Mouse (Mus musculus): ENCODE results near the gene Gprc5a. TPM values are rescaled to one million over a fixed set of nuclear protein-coding genes. Genes with fewer than 3 reads are reported as not detected.

The Gprc5a gene
- polyA plus RNA-seq, 1 experiment from 2014 or later: 1.6 TPM

DNA sequence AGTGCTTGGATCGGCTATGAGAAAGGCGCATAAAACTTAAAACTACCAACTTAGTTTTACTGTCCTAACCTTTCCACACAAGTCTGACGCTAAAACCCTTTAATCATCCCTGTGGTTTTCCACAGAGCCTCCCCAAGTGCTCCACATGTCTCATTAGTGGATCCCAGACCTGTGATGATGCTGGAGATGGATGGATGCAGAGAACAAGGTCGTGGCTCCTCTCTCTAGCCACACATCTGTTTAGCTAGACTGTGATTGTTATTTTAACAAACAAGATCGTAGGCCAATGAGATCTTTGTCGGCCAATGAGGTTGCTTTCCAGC is 47.6 kb downstream of the Gprc5a start:
- no peaks in the 10 kb centered on the region for H3K36me3 ChIP-seq
- peaks cover 6% of the 10 kb centered on the region for H3K27me3 ChIP-seq
- H3K4me3 ChIP-seq: no peak overlapping the region
- no peak overlapping the region for H3K4me2 ChIP-seq (replicated peaks)
- H3K9ac ChIP-seq: no peak overlapping the region
- no peak overlapping the region for H3K27ac ChIP-seq
- H3K9me3 ChIP-seq (replicated peaks): no peaks in the 10 kb centered on the region
- H3K4me1 ChIP-seq: peaks cover 11% of the 10 kb centered on the region
- no peak for ATAC-seq (ENCODE audit: low FRiP score)
- WGBS: 9% methylated on average over 6 of the region's 6 CpGs

DNA sequence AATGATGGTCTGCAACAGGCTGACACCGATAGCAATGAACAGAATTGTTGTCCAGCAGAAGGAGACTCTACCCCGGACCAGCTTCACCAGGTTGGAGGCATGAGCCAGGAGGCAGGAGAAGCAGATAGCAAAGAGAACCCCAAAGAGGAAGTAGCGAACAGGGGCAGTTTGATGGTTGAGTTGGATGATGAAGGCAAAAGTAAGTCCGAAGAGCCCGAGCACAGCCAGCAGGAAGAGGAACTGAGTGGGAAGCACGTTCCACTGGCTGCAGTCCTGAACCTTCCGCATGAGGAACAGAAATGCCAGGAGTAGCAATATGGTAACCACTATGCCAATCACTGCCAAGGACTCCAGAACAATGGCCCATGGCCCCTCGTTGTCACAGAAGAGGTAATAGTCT is 51.0 kb downstream of the Gprc5a start:
- H3K36me3 ChIP-seq: no peaks in the 10 kb centered on the region
- H3K27ac ChIP-seq: no peak overlapping the region
- no peak for ATAC-seq (ENCODE audit: low FRiP score)
- no peak overlapping the region for H3K4me2 ChIP-seq (replicated peaks)
- no peak overlapping the region for H3K4me3 ChIP-seq
- peaks cover 6% of the 10 kb centered on the region for H3K27me3 ChIP-seq
- H3K9ac ChIP-seq: no peak overlapping the region
- H3K9me3 ChIP-seq (replicated peaks): no peaks in the 10 kb centered on the region
- peaks cover 11% of the 10 kb centered on the region for H3K4me1 ChIP-seq
- 94% methylated on average over 8 of the region's 8 CpGs for WGBS

DNA sequence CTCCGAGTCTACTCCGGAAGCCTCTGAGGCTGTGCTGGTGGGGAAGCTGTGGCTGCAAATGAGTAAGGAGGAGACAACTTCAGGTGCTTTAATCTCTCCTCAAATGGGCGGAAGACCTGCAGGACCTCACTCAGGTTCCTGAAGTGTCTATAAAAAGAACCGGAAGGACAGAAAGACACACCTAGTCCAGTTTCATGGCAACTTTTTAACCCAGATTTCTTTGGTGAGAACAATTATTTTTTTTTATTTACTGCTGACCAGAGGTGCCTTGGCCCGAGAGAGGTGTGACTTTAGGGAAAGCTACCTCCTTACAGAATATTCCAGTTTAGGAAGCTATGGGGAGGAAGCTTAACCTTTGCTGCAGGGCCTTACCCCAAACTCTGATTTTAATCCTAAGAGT is 52.7 kb downstream of the Gprc5a start, which contains the start of gene Gprc5d:
TSS of gene Gprc5d (minus strand) at position 101 of the 400 bp plus-strand sequence.
- no peak within 1 kb of the TSS for H3K4me3 ChIP-seq
- no peak within 1 kb of the TSS for H3K4me2 ChIP-seq (replicated peaks)
- H3K9ac ChIP-seq: no peak within 1 kb of the TSS
- peaks cover 1% of the 10 kb centered on the region; the same call in 1 of the 2 replicates for H3K4me1 ChIP-seq
- no peaks in the 10 kb centered on the region for H3K9me3 ChIP-seq (replicated peaks)
- no peak within 1 kb of the TSS for H3K27ac ChIP-seq
- H3K36me3 ChIP-seq: no peaks in the 10 kb centered on the region
- H3K27me3 ChIP-seq: peaks cover 6% of the 10 kb centered on the region
- WGBS: 90% methylated on average over 5 of the region's 5 CpGs
- ATAC-seq (ENCODE audit: low FRiP score): no peak

DNA sequence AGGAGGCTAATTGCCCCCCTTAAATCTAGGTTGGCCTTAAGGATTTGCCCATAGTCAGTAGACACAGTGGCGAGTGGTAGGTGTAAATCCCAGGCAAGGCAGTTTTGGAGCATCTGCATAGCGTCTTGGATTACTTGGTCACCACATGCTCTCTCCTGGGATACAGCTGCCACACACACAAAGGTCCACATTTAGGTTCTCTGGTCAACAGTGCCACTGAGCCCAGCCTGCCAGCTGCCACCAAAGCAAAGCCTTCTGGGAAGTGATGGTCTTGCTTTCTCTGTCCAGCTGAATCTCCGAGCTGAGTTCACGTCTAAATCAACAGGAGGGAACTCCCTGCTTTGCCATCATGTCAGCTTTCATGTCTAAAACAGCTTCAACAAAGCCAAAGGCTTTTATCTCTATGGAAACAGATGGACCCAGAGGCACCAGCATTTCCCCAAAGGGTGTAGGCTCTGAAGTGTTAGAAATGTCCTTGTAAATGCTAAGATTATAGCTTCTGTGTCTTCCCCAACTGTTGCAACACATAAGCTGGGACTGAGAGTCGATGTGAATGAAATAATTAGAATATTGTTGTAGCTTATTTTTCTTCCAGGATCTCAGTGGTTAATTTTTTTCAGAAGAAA is 59.4 kb downstream of the Gprc5a start:
- Histone ChIP-seq H3K4me2 (replicated peaks) (no peak overlapping the region), H3K9me3 (replicated peaks) (no peaks in the 10 kb centered on the region), H3K27me3 (no peaks in the 10 kb centered on the region), H3K9ac (no peak overlapping the region), H3K4me3 (no peak overlapping the region), H3K27ac (no peak overlapping the region), H3K4me1 (peaks cover 5% of the 10 kb centered on the region; the same call in 1 of the 2 replicates), H3K36me3 (no peaks in the 10 kb centered on the region)
- 46% methylated on average over 5 of the region's 5 CpGs for WGBS
- ATAC-seq (ENCODE audit: low FRiP score): no peak

DNA sequence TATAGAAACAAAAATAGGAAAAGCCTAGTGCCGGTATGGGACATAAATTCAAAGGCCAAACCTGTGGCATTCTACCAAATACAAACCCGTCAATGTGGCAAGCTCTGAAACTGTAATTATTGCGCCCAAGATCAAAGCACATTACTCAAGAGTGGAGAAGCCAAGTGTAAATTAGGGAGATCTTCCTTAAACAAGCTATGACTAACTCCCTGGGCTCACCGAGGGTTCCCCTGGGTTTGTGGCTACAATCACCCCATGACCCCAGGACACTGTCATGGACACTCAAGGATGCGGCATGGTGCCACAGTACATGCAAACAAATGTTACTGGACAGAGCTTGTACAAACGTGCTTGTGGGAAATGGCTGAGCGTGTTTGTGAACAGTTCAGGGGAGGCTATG is 67.6 kb downstream of the Gprc5a start:
- H3K27me3 ChIP-seq: 0 out of 2 replicates have a peak, but pooled peaks cover 4% of the 10 kb centered on the region
- 85% methylated on average over 7 of the region's 7 CpGs for WGBS
- no peak overlapping the region for H3K9ac ChIP-seq
- H3K9me3 ChIP-seq (replicated peaks): no peaks in the 10 kb centered on the region
- H3K27ac ChIP-seq: no peak overlapping the region
- H3K36me3 ChIP-seq: no peaks in the 10 kb centered on the region
- no peak overlapping the region for H3K4me2 ChIP-seq (replicated peaks)
- H3K4me1 ChIP-seq: peaks cover 12% of the 10 kb centered on the region
- ATAC-seq (ENCODE audit: low FRiP score): no peak
- no peak overlapping the region for H3K4me3 ChIP-seq

DNA sequence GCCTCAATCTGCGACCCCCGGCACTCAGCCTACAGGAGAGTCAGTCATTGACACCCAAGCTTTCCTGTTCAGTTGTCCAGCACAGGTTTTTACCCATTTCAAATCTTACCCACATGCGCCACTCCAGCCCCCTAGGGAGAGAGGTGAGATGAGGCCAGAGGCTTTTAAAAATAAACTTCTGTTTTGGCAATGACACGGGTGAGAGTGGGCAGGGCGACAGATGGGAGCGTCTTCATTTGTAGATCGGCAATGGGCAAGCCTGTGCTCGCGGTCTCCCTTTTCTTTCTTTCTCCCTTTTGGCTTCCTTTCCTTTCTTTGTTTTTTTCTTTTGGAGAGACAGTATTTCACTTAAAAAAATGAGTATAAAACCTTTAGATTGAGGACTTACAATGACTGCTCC is 68.0 kb downstream of the Gprc5a start:
- Histone ChIP-seq H3K27me3 (0 out of 2 replicates have a peak, but pooled peaks cover 4% of the 10 kb centered on the region), H3K9me3 (replicated peaks) (no peaks in the 10 kb centered on the region), H3K9ac (no peak overlapping the region), H3K4me1 (peaks cover 16% of the 10 kb centered on the region), H3K36me3 (no peaks in the 10 kb centered on the region), H3K27ac (no peak overlapping the region), H3K4me3 (no peak overlapping the region), H3K4me2 (replicated peaks) (no peak overlapping the region)
- no peak for ATAC-seq (ENCODE audit: low FRiP score)
- 92% methylated on average over 9 of the region's 9 CpGs for WGBS

Other genes with a start within 250 kb of the Gprc5a start
- 2.8 and 3.0 TPM in 2 replicates for gene Crebl2, start 235.5 kb upstream of the Gprc5a start, polyA plus RNA-seq (2016; fragmentation: Nextera tagmentation; extraction: Ambion mirVana)
- gene Gpr19, start 167.1 kb upstream of the Gprc5a start, polyA plus RNA-seq (2016; fragmentation: Nextera tagmentation; extraction: Ambion mirVana): 31.3 and 31.8 TPM in 2 replicates
- 24.9 and 25.7 TPM in 2 replicates for gene Cdkn1b, start 145.2 kb upstream of the Gprc5a start, polyA plus RNA-seq (2016; fragmentation: Nextera tagmentation; extraction: Ambion mirVana)
- gene Apold1, start 83.9 kb upstream of the Gprc5a start, polyA plus RNA-seq (2016; fragmentation: Nextera tagmentation; extraction: Ambion mirVana): 4.5 TPM in 2 replicates
- 84.0 and 87.2 TPM in 2 replicates for gene Ddx47, start 54.0 kb upstream of the Gprc5a start, polyA plus RNA-seq (2016; fragmentation: Nextera tagmentation; extraction: Ambion mirVana)
- gene Gprc5d, start 52.6 kb downstream of the Gprc5a start, polyA plus RNA-seq (2016; fragmentation: Nextera tagmentation; extraction: Ambion mirVana): not detected in 2 replicates
- gene Fam234b, start 132.3 kb downstream of the Gprc5a start, polyA plus RNA-seq (2016; fragmentation: Nextera tagmentation; extraction: Ambion mirVana): 47.6 and 51.1 TPM in 2 replicates
- 4.0 and 6.2 TPM in 2 replicates for gene Hebp1, start 132.4 kb downstream of the Gprc5a start, polyA plus RNA-seq (2016; fragmentation: Nextera tagmentation; extraction: Ambion mirVana)
- 0.40 and 0.78 TPM in 2 replicates for gene Gsg1, start 188.7 kb downstream of the Gprc5a start, polyA plus RNA-seq (2016; fragmentation: Nextera tagmentation; extraction: Ambion mirVana)
- 0.18 and 0.22 TPM in 2 replicates for gene Pbp2, start 244.8 kb downstream of the Gprc5a start, polyA plus RNA-seq (2016; fragmentation: Nextera tagmentation; extraction: Ambion mirVana)

All from hindbrain, embryonic 12.5 days (tissue).